Mouse (Mus musculus) limb, embryonic 14.5 days (tissue): ENCODE measurements around the gene Myo19. TPM values are rescaled to one million over a fixed set of nuclear protein-coding genes. Genes with fewer than 3 reads are reported as not detected.

Experiments
- ATAC-seq: fragments of 200-750 bp; cut with Nextera tagmentation; 2 replicates; pipeline ENCODE4 v1.8.0; 2017; ENCODE audit warnings: low read depth, moderate number of reproducible peaks, moderate TSS enrichment; ENCODE audit not compliant: low FRiP score
- DNase-seq: peaks from one replicate; pipeline ENCODE4 v3.0.0-alpha.2; 2015; ENCODE audit warnings: low spot score
- H3K27ac ChIP-seq: fragments of 300-500 bp; sonication (generic); replicated peaks from 2 replicates; pipeline ENCODE4 v1.5.1; 2014; ENCODE audit warnings: low read depth, mild to moderate bottlenecking, low read length, moderate library complexity, mixed read lengths
- H3K27me3 ChIP-seq: fragments of 300-500 bp; sonication (generic); 2 replicates; pipeline ENCODE4 v1.6.1; 2014; ENCODE audit warnings: low read length, mixed read lengths; ENCODE audit not compliant: control insufficient read depth, insufficient read depth
- H3K36me3 ChIP-seq: fragments of 300-500 bp; sonication (generic); 2 replicates; pipeline ENCODE4 v1.6.1; 2014; ENCODE audit warnings: mild to moderate bottlenecking, low read length, moderate library complexity, mixed read lengths; ENCODE audit not compliant: control insufficient read depth, insufficient read depth
- H3K4me1 ChIP-seq: fragments of 300-500 bp; sonication (generic); 2 replicates; pipeline ENCODE4 v1.6.1; 2014; ENCODE audit warnings: antibody characterized with exemption, low read length, mixed read lengths; ENCODE audit not compliant: control insufficient read depth, insufficient read depth
- H3K4me2 ChIP-seq: fragments of 300-500 bp; sonication (generic); replicated peaks from 2 replicates; pipeline ENCODE4 v1.6.1; 2014; ENCODE audit warnings: low read depth, mild to moderate bottlenecking, low read length, moderate library complexity; ENCODE audit not compliant: severe bottlenecking
- H3K4me3 ChIP-seq: fragments of 300-500 bp; sonication (generic); replicated peaks from 2 replicates; pipeline ENCODE4 v1.5.1; 2014; ENCODE audit warnings: low read length
- H3K9ac ChIP-seq: fragments of 300-500 bp; sonication (generic); 2 replicates; pipeline ENCODE4 v1.6.1; 2014; ENCODE audit warnings: mild to moderate bottlenecking, low read depth, low read length, moderate library complexity; ENCODE audit not compliant: severe bottlenecking
- H3K9me3 ChIP-seq: fragments of 300-500 bp; sonication (generic); 2 replicates; pipeline ENCODE4 v1.6.1; 2016; ENCODE audit warnings: low read length; ENCODE audit not compliant: control insufficient read depth
- POLR2A ChIP-seq: fragments of 200-500 bp; IDR thresholded peaks from 2 replicates; pipeline ENCODE4 v1.8.0; 2012; ENCODE audit warnings: inconsistent platforms, mild to moderate bottlenecking, moderate library complexity, borderline replicate concordance; ENCODE audit not compliant: insufficient read depth, insufficient read length; ENCODE audit errors: extremely low read depth
- WGBS: fragments of 180-500 bp; shearing (Covaris S2); extraction: QIAGEN DNeasy Blood & Tissue Kit; methylation state at CpG from one replicate; pipeline ENCODE4 v1.1.7; 2014; 5-methylcytosine and 5-hydroxymethylcytosine counted together
- polyA plus RNA-seq, 2 experiments: library from polyadenylated mRNA; depleted of rRNA in 1 of 2; stranded (reverse) in 1 of 2; unstranded in 1 of 2; fragments of >200 nt; fragmentation: Nextera tagmentation in 1 of 2; extraction: Ambion mirVana in 1 of 2; gene quantifications; 2 replicates each; pipeline versions ENCODE4 v1.2.1 to v1.2.3; 2012 to 2014

The Myo19 gene
- polyA plus RNA-seq, 2 experiments: 11.0 to 29.2 TPM

GRCm38 (mm10) chr11:84918425-84918824 is 38.5 kb downstream of the Myo19 start:
- H3K27ac ChIP-seq: no peak overlapping the region
- WGBS: 2% methylated on average over 16 of the region's 16 CpGs
- H3K4me1 ChIP-seq: peaks cover 3% of the 10 kb centered on the region; the same call in 1 of the 2 replicates
- TF ChIP-seq POLR2A: no peak
- H3K4me2 ChIP-seq: peak overlapping the region; percentile 31
- DNase-seq (peak; percentile 79), ATAC-seq (peak; percentile 70; the same call in 1 of the 2 replicates)
- no peak overlapping the region for H3K9ac ChIP-seq
- no peaks in the 10 kb centered on the region for H3K27me3 ChIP-seq
- no peaks in the 10 kb centered on the region for H3K9me3 ChIP-seq
- H3K4me3 ChIP-seq: no peak overlapping the region
- H3K36me3 ChIP-seq: peaks cover 8% of the 10 kb centered on the region; the same call in 1 of the 2 replicates

- Histone ChIP-seq H3K27me3 (no peaks in the 10 kb centered on the region), H3K4me2 (no peak overlapping the region), H3K4me1 (peaks cover 3% of the 10 kb centered on the region; the same call in 1 of the 2 replicates), H3K36me3 (no peaks in the 10 kb centered on the region), H3K9me3 (no peaks in the 10 kb centered on the region), H3K4me3 (no peak overlapping the region), H3K9ac (no peak overlapping the region), H3K27ac (no peak overlapping the region)
- TF ChIP-seq POLR2A: no peak
- ATAC-seq (no peak), DNase-seq (no peak)
- WGBS: 42% methylated on average over 3 of the region's 3 CpGs
Observed at GRCm38 (mm10) chr11:84919276-84919675, 39.3 kb downstream of the Myo19 start.

- Histone ChIP-seq H3K4me3 (no peak overlapping the region), H3K9ac (no peak overlapping the region), H3K27ac (no peak overlapping the region), H3K36me3 (no peaks in the 10 kb centered on the region), H3K27me3 (no peaks in the 10 kb centered on the region), H3K9me3 (no peaks in the 10 kb centered on the region), H3K4me1 (peaks cover 3% of the 10 kb centered on the region; the same call in 1 of the 2 replicates), H3K4me2 (no peak overlapping the region)
- TF ChIP-seq POLR2A: no peak
- DNase-seq (no peak), ATAC-seq (no peak)
- 67% methylated on average over 7 of the region's 7 CpGs for WGBS
Observed at GRCm38 (mm10) chr11:84919951-84920350, 40.0 kb downstream of the Myo19 start.

- Histone ChIP-seq H3K27me3 (no peaks in the 10 kb centered on the region), H3K27ac (no peak overlapping the region), H3K9ac (no peak overlapping the region), H3K4me2 (no peak overlapping the region), H3K36me3 (no peaks in the 10 kb centered on the region), H3K9me3 (no peaks in the 10 kb centered on the region), H3K4me3 (no peak overlapping the region), H3K4me1 (peaks cover 3% of the 10 kb centered on the region; the same call in 1 of the 2 replicates)
- ATAC-seq (no peak), DNase-seq (no peak)
- WGBS: 84% methylated on average over 8 of the region's 8 CpGs
- TF ChIP-seq POLR2A: no peak
Observed at GRCm38 (mm10) chr11:84920981-84921380, 41.0 kb downstream of the Myo19 start.

- no peak for TF ChIP-seq POLR2A
- H3K27ac ChIP-seq: no peak overlapping the region
- no peak overlapping the region for H3K4me3 ChIP-seq
- no peaks in the 10 kb centered on the region for H3K27me3 ChIP-seq
- no peak for ATAC-seq
- no peaks in the 10 kb centered on the region for H3K36me3 ChIP-seq
- WGBS: 16% methylated on average over 6 of the region's 6 CpGs
- H3K4me1 ChIP-seq: no peaks in the 10 kb centered on the region
- H3K4me2 ChIP-seq: no peak overlapping the region
- no peaks in the 10 kb centered on the region for H3K9me3 ChIP-seq
- DNase-seq: no peak
- no peak overlapping the region for H3K9ac ChIP-seq
Observed at GRCm38 (mm10) chr11:84932261-84932660, 52.3 kb downstream of the Myo19 start.
